Mouse (Mus musculus) embryonic facial prominence, embryonic 10.5 days (tissue): ENCODE measurements around the gene Sap25. TPM values are rescaled to one million over a fixed set of nuclear protein-coding genes. Genes with fewer than 3 reads are reported as not detected.

Experiments
- DNase-seq: peaks from one replicate; pipeline ENCODE4 v3.0.0-alpha.2; 2017; ENCODE audit warnings: low spot score
- H3K27ac ChIP-seq: fragments of 300-500 bp; sonication (generic); replicated peaks from 2 replicates; pipeline ENCODE4 v1.5.1; 2016; ENCODE audit warnings: mild to moderate bottlenecking
- H3K27me3 ChIP-seq: fragments of 300-500 bp; sonication (generic); replicated peaks from 2 replicates; pipeline ENCODE4 v1.6.1; 2016; ENCODE audit warnings: low read depth, mild to moderate bottlenecking; ENCODE audit not compliant: poor library complexity, severe bottlenecking
- H3K36me3 ChIP-seq: fragments of 300-500 bp; sonication (generic); replicated peaks from 2 replicates; pipeline ENCODE4 v1.6.1; 2016; ENCODE audit warnings: mild to moderate bottlenecking, moderate library complexity
- H3K4me1 ChIP-seq: fragments of 300-500 bp; sonication (generic); 2 replicates; pipeline ENCODE4 v1.6.1; 2016
- H3K4me3 ChIP-seq: fragments of 300-500 bp; sonication (generic); 2 replicates; pipeline ENCODE4 v1.5.1; 2016; ENCODE audit warnings: mild to moderate bottlenecking, moderate library complexity
- H3K9me3 ChIP-seq: fragments of 300-500 bp; sonication (generic); 2 replicates; pipeline ENCODE4 v1.6.1; 2016; ENCODE audit warnings: mild to moderate bottlenecking
- WGBS: fragments of 180-500 bp; shearing (Covaris S2); methylation state at CpG from one replicate; pipeline ENCODE4 v1.1.7; 2016; 5-methylcytosine and 5-hydroxymethylcytosine counted together
- polyA plus RNA-seq: library from polyadenylated mRNA; unstranded; fragments of >200 nt; fragmentation: Nextera tagmentation; extraction: Ambion mirVana; gene quantifications from 2 replicates; pipeline ENCODE4 v1.2.1, GENCODE M21; 2016

Sap25 gene
- polyA plus RNA-seq, 1 experiment from 2014 or later = 9.2 TPM

GRCm38 (mm10) chr5:137630602-137631001 is 10.5 kb upstream of the Sap25 start:
- H3K4me1 ChIP-seq = peaks cover 49% of the 10 kb centered on the region
- H3K36me3 ChIP-seq = peaks cover 47% of the 10 kb centered on the region
- H3K27me3 ChIP-seq = no peaks in the 10 kb centered on the region
- H3K27ac ChIP-seq = peak overlapping the region; percentile 93
- DNase-seq = no peak
- peak overlapping the region; percentile 71 for H3K4me3 ChIP-seq
- WGBS = 33% methylated on average over 3 of the region's 3 CpGs
- H3K9me3 ChIP-seq = no peaks in the 10 kb centered on the region

GRCm38 (mm10) chr5:137631171-137631570 is 10.0 kb upstream of the Sap25 start:
- H3K9me3 ChIP-seq = no peaks in the 10 kb centered on the region
- H3K4me1 ChIP-seq = peaks cover 49% of the 10 kb centered on the region
- 70% methylated on average over 9 of the region's 9 CpGs for WGBS
- DNase-seq = no peak
- peaks cover 52% of the 10 kb centered on the region for H3K36me3 ChIP-seq
- no peaks in the 10 kb centered on the region for H3K27me3 ChIP-seq
- H3K27ac ChIP-seq = peak overlapping the region; percentile 93
- H3K4me3 ChIP-seq = peak overlapping the region; percentile 71

GRCm38 (mm10) chr5:137631591-137631990 is 9.5 kb upstream of the Sap25 start:
- H3K4me3 ChIP-seq = peak overlapping the region; percentile 71

GRCm38 (mm10) chr5:137633397-137634084 is 7.6 kb upstream of the Sap25 start:
- H3K27me3 ChIP-seq = no peaks in the 10 kb centered on the region
- H3K36me3 ChIP-seq = peaks cover 76% of the 10 kb centered on the region
- no peaks in the 10 kb centered on the region for H3K9me3 ChIP-seq
- peak overlapping the region; percentile 8; the same call in 1 of the 2 replicates for H3K4me3 ChIP-seq
- 74% methylated on average over 12 of the region's 12 CpGs for WGBS
- H3K27ac ChIP-seq = no peak overlapping the region
- H3K4me1 ChIP-seq = peaks cover 39% of the 10 kb centered on the region
- DNase-seq = no peak

More at GRCm38 (mm10) chr5:137631591-137631990, 9.5 kb upstream of the Sap25 start:
- no peak for DNase-seq
- H3K27me3 ChIP-seq = no peaks in the 10 kb centered on the region
- peak overlapping the region; percentile 93 for H3K27ac ChIP-seq
- peaks cover 49% of the 10 kb centered on the region for H3K4me1 ChIP-seq
- WGBS = 76% methylated on average over 4 of the region's 4 CpGs
- H3K36me3 ChIP-seq = peaks cover 57% of the 10 kb centered on the region
- no peaks in the 10 kb centered on the region for H3K9me3 ChIP-seq

- no peak for DNase-seq
- no peaks in the 10 kb centered on the region for H3K9me3 ChIP-seq
- H3K4me1 ChIP-seq = peaks cover 13% of the 10 kb centered on the region
- peaks cover 89% of the 10 kb centered on the region for H3K36me3 ChIP-seq
- H3K4me3 ChIP-seq = no peak overlapping the region
- peaks cover 23% of the 10 kb centered on the region for H3K27me3 ChIP-seq
- H3K27ac ChIP-seq = no peak overlapping the region
- whole genome bisulfite sequencing = 81% methylated on average over 7 of the region's 7 CpGs
These were observed 1.7 kb upstream of the Sap25 start for GRCm38 (mm10) chr5:137639472-137639871.

- Histone ChIP-seq H3K27me3 (peaks cover 50% of the 10 kb centered on the region), H3K27ac (no peak overlapping the region), H3K4me1 (peaks cover 39% of the 10 kb centered on the region), H3K9me3 (no peaks in the 10 kb centered on the region), H3K36me3 (peaks cover 55% of the 10 kb centered on the region), H3K4me3 (no peak overlapping the region)
- 55% methylated on average over 4 of the region's 4 CpGs for WGBS
- DNase-seq = no peak
These were observed 1.8 kb downstream of the Sap25 start for GRCm38 (mm10) chr5:137642886-137643285.

- Histone ChIP-seq H3K4me3 (peak overlapping the region; percentile 31), H3K4me1 (peaks cover 55% of the 10 kb centered on the region), H3K9me3 (no peaks in the 10 kb centered on the region), H3K27me3 (peaks cover 50% of the 10 kb centered on the region), H3K27ac (0 out of 2 replicates have a peak overlapping the region, but pooled peaks have one; percentile 44), H3K36me3 (peaks cover 39% of the 10 kb centered on the region)
- peak; percentile 27 for DNase-seq
- WGBS = 38% methylated on average over 19 of the region's 19 CpGs
These were observed 3.4 kb downstream of the Sap25 start for GRCm38 (mm10) chr5:137644484-137644883.

- H3K36me3 ChIP-seq = peaks cover 32% of the 10 kb centered on the region
- peak overlapping the region; percentile 48; the same call in 1 of the 2 replicates for H3K27ac ChIP-seq
- peak overlapping the region; percentile 54 for H3K4me3 ChIP-seq
- peaks cover 61% of the 10 kb centered on the region for H3K4me1 ChIP-seq
- H3K9me3 ChIP-seq = no peaks in the 10 kb centered on the region
- 2% methylated on average over 44 of the region's 44 CpGs for WGBS
- H3K27me3 ChIP-seq = peaks cover 50% of the 10 kb centered on the region
- DNase-seq = peak; percentile 54
These were observed 4.0 kb downstream of the Sap25 start for GRCm38 (mm10) chr5:137645091-137645651.

GRCm38 (mm10) chr5:137645652-137646091 is 4.5 kb downstream of the Sap25 start, which contains the start of gene Irs3:
TSS of gene Irs3 (minus strand) at chr5:137645714.
- H3K4me3 ChIP-seq = peak within 1 kb of the TSS; percentile 54
- peak within 1 kb of the TSS; percentile 48; the same call in 1 of the 2 replicates for H3K27ac ChIP-seq
- peaks cover 27% of the 10 kb centered on the region for H3K36me3 ChIP-seq
- peaks cover 50% of the 10 kb centered on the region for H3K27me3 ChIP-seq
- no peaks in the 10 kb centered on the region for H3K9me3 ChIP-seq
- H3K4me1 ChIP-seq = peaks cover 58% of the 10 kb centered on the region
- DNase-seq = peak; percentile 47
- WGBS = 12% methylated on average over 11 of the region's 11 CpGs

GRCm38 (mm10) chr5:137647827-137648601 is 6.9 kb downstream of the Sap25 start:
- Histone ChIP-seq H3K27me3 (peaks cover 42% of the 10 kb centered on the region), H3K27ac (no peak overlapping the region), H3K9me3 (no peaks in the 10 kb centered on the region), H3K4me1 (peaks cover 66% of the 10 kb centered on the region), H3K36me3 (peaks cover 19% of the 10 kb centered on the region), H3K4me3 (no peak overlapping the region)
- DNase-seq = no peak
- 67% methylated on average over 9 of the region's 9 CpGs for WGBS

- H3K9me3 ChIP-seq = no peaks in the 10 kb centered on the region
- peaks cover 62% of the 10 kb centered on the region for H3K4me1 ChIP-seq
- peak overlapping the region; percentile 57; the same call in 1 of the 2 replicates for H3K27ac ChIP-seq
- DNase-seq = no peak
- peaks cover 30% of the 10 kb centered on the region for H3K27me3 ChIP-seq
- peaks cover 28% of the 10 kb centered on the region for H3K36me3 ChIP-seq
- H3K4me3 ChIP-seq = no peak overlapping the region
- 39% methylated on average over 4 of the region's 4 CpGs for WGBS
These were observed 8.1 kb downstream of the Sap25 start for GRCm38 (mm10) chr5:137649251-137649650.
